Mouse (Mus musculus) lung, adult 2 months (tissue): ENCODE data around the gene Il1rapl1.

Source experiments
- CTCF ChIP-seq: fragments of 200-500 bp; IDR thresholded peaks from 2 replicates; pipeline ENCODE4 v1.5.1; 2011; ENCODE audit warnings: mild to moderate bottlenecking, low read length, control low read depth; ENCODE audit not compliant: insufficient read depth
- POLR2A ChIP-seq: fragments of 200-500 bp; IDR thresholded peaks from 2 replicates; pipeline ENCODE4 v1.6.1; 2011; ENCODE audit warnings: low read depth, mild to moderate bottlenecking, control low read depth, low read length, borderline replicate concordance; ENCODE audit errors: extremely low read depth

- no peak for TF ChIP-seq CTCF
- TF ChIP-seq POLR2A = no peak
Observed at GRCm38 (mm10) chrX:87897172-87897571, 218.3 kb downstream of the Il1rapl1 start.
